Mouse (Mus musculus) embryonic facial prominence, embryonic 14.5 days (tissue): Measurements from ENCODE around the gene Tspan7. TPM values are rescaled to one million over a fixed set of nuclear protein-coding genes. Genes with fewer than 3 reads are reported as not detected.

Experiments
- polyA plus RNA-seq: library from polyadenylated mRNA; unstranded; fragments of >200 nt; fragmentation: Nextera tagmentation; extraction: Ambion mirVana; gene quantifications from 2 replicates; pipeline ENCODE4 v1.2.1, GENCODE M21; 2014

Gene Tspan7
- polyA plus RNA-seq, 1 experiment from 2014 or later = 97.5 TPM

Other genes starting within 250 kb of the Tspan7 start
- not detected in 2 replicates for gene Otc, start 232.9 kb upstream of the Tspan7 start, polyA plus RNA-seq
- gene Mid1ip1, start 229.9 kb downstream of the Tspan7 start, polyA plus RNA-seq = 29.2 and 29.8 TPM in 2 replicates